Mouse (Mus musculus): ENCODE data around the gene Hmgcs1.
"Not testable (repeated sequence)": the region's sequence is repeated elsewhere in the genome, so short reads cannot be mapped to it uniquely, and the experiment has no call there.

Gene Hmgcs1

DNA sequence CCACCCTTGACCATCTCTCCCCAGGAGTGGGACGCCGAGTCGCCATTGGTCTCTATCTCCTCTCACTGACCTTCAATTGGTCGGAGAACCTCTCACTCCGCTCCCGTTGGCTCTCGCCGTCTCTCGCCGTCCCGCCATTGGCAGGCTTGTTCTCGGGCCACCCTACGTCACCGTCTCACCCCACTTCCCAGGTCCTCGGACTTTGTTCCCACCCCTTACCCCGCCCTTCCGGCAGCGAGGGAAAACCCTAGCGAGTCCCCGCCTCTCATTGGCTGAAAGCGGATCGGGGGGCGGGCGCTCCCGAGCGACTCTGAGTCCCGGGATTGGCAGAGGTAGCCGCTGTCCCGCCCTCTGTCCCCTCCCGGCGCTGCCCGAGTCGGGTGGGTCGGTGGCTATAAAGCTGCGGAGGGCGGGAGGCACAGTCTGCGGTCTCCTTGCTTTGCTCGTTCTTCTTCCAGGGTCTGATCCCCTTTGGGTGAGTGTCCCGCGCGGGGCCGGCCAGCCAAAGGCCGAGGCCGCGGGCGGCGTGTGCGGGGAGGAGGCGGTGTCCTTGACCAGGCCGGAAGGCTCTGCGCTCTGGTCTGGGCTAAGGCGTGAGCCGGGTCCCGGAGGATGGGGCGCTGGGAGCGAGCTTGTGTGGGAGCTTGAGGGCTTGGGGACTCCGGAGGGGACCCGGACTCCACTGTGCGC, at the start of gene Hmgcs1:
Gene Hmgcs1 (plus strand): TSS at position 341 of the 690 bp plus-strand sequence.
- peak; percentile 99 for DNase-seq (ENCODE audit: low spot score in 2 of 2)

DNA sequence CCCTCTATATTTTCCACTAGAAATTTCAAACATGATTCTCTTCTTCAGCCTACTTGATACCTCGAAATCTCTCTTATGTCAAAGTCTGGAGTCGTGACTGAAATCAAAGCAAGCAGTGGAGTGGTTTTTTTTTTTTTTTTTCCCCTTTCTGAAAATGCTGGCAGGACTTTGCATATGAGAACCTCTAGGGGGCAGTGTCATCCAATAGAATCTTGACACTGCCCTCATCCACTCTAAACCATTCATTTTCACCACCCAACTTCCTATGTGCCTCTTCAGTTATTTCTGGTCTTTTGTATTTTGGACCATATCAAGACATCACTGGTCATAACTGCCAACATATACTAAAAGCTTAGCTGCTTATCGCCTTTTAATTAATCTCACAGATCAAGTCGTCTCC, 49.7 kb upstream of the Hmgcs1 start:
- DNase-seq (ENCODE audit: low spot score in 2 of 2) = peak; percentile 6 to 25

DNA sequence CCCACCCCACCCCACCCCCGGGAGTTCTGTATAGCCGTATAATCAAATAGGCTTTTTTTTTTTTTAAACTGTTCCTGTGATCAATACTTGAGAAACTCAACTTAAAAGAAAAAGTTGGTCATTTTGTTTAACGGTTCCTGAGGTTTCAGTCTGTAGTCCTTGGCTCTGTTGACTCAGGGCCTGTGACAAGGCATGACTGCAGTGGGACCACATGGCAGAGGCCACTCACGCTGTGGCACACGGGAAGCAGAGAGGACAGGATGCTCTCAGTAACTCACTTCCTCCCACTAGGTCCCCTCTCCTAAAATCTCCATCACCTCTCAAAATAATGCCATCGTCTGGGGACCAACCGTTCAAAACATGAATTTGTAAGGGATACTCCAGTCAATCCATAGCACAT, 49.0 kb upstream of the Hmgcs1 start:
- DNase-seq (ENCODE audit: low spot score in 2 of 2) = no peak

DNA sequence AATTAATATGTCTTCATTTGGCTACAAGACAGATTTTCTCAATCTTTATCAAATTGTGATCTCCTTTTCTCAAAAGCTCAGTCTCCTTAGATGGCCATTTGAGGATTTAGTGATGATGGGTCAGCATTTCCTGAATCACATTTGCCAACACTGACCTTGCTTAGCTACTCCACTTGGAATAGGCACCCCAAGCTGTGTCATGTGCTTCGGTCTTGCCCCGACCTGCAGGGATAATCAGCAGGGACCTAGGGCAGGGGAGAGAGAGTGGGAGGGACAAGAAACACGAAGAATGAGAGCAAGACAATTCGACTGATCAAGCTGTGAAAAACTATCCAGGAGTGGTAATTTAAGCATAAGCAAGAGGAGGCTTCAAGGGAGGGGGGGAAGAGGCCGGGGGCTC, 45.4 kb upstream of the Hmgcs1 start:
- DNase-seq (ENCODE audit: low spot score in 2 of 2) = no peak

DNA sequence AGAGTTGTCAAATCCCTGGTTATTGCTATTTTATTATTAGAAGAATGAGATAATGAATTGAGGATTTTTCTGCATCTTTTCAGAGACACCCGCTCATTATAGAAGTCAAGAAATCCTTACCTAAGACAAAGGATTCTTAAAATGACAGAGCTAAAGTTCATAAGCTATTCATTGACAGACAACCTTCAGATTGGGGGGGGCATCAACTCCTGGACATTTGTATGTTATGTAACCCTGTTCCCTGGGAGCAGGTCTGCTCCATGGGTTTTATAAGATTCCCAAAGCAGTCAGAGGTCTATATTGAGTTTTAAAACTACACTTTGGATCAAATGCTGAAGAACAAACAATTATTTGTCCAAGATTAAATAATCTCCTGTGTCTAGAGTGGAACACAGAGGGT, 43.7 kb upstream of the Hmgcs1 start:
- no peak for DNase-seq (ENCODE audit: low spot score in 2 of 2)

DNA sequence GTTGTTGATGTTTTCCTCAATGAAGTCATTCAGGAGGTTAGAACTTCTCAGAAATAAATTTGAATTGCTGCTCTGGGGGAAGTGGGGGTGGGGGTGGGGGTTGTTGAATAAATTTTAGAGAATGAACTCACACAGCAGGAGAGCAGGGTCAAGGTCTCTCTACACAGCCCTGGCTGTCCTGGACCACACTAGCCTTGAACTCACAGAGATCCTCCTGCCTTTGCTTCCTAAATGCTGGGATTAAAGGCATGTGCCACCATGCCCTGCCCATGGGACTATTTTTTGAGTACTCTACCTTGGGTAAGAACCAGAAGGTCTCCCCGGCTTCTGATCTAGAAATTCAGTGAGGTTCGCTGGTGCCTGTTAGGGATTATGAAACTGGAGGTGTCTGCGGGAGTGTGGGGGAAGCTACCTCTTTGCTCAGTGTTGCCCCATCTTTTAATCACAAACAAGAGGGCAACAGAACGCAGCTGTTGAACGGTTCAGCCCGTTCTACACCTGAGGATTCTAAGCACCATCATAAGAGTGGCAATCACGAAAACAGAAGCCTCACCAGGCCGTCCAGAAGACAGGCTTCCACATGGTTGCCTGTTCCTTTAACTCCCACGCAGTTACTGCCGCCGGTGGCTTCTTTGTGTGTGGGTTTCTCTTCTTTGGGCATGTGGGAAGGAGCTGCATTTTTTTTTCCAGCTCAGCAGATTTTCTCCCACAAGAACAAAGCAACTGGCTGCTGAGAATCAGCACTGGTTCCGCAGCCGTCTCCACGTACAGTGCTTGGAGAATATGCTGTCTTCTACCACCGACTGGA, 41.1 kb upstream of the Hmgcs1 start:
- peak; percentile 68 to 69 for DNase-seq (ENCODE audit: low spot score in 2 of 2)

DNA sequence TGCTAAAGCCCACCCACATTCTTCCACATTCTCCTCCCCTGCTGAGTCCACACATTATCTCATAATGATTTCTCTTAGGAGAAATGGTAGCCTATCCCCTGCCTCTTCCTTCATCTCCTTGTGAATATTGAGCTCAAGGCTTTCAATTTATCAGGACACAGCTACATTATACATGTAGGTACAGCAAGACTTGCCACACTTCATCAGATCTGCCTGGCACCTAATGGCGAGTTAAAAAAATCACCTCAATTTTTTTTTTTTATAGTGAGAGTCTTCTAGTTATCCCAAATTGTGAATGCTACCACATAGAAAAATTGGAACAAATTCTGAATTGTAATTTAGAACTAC, 40.5 kb upstream of the Hmgcs1 start:
- DNase-seq (ENCODE audit: low spot score in 2 of 2) = no peak

DNA sequence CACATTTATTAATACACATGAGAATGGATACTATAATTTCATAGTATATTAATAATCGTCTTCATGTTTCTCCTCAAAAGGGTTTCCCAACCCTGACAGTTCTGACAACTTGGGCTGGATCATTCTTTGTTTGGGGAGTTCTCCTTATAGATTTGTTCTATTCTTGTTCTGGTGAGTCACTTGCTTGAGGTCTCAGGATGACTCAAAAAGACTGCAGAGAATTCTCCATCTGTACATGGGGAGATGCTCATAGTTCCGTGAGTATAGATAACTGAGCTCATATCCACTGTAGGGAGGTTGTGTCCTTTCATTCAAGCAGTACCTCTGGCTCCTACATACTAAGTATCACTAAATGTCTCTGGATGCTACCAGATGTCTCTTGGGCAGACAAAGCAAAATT, 35.4 kb upstream of the Hmgcs1 start:
- DNase-seq (ENCODE audit: low spot score in 2 of 2) = peak in 1 of 2 experiments; percentile 22

DNA sequence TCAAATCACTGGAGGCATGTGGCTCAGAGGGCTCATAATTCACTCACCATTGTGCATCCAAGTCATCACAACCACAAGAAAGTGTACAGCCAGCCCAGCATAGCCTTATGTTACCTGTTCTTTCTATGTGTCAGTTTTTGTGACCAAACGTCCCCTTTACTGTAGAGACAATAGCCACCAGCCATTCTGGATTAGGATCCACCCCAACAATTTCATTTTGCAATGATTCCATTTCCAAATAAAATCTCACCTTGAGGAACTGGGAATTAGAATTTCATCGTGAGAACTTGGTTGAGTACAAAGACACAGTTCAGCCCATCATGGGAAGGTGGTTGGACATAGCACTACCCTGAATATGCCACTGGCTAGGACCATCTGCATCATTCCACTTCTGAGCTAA, 33.9 kb upstream of the Hmgcs1 start:
- DNase-seq (ENCODE audit: low spot score in 2 of 2) = no peak

DNA sequence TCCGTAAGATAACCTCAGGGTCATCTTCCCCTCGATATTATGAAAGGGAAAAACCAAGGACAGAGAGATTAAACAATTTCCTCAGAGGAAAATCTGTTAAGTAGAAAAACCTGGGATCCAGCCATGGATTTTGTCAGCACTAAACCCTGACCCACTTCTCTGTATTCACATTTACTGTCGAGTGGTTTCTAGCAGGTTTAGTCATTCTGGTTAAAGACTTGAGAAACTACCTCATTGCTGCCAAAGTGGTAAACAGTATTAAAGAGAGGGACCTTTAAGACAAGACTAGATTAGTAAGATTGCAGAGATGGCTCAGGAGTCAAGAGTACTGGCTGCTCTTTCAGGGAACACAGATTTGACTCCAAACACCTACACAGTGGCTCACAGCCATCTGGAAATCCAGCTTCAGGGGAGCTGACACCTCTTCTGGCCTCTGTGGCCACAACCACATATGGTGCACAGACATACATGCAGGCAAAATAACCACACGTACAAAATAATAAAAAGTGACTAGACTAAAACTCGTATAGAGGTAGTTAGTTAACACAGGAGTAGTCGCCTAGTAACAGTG, 33.2 kb upstream of the Hmgcs1 start:
- DNase-seq (ENCODE audit: low spot score in 2 of 2) = no peak

DNA sequence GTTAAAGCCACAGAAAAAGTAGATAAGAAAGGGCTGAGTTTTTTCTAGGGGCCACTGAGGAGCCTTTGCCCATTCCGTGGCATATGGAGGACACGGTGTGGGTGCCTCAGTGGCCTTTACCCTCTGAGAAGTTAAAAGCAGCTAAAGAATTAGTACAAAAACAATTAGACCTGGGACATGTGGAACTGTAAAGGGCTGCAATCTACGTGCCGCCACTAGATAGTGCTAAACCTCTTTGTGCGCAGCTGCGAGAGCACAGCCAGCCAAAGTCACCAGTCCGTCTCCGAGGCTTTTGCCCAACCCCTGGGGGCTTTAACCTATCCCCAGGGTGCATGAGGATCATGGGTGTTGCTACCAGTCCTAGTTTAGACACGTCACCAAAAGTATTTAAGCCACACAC, 28.8 kb upstream of the Hmgcs1 start:
- DNase-seq (ENCODE audit: low spot score in 2 of 2) = peak; percentile 31 to 49

DNA sequence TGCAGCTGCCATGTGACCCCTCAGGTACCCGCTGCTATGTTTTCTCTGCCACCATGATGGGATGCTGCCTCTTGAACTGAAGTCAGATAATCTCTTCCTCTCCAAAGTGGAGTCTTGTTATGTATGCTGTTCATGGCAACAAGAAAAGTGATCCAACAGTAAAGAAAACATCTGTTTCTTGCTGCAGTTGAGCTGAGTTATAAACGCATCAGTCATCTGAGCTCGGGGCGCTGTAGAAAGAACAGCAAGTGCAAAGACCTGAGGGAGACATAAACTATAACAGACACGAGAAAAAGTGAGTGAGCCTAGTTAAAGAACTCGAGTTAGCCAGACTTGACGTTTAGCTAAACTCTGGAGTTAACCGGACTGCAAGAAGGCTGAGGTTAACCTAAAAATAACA, 11.4 kb upstream of the Hmgcs1 start:
- no peak for DNase-seq (ENCODE audit: low spot score in 2 of 2)

DNA sequence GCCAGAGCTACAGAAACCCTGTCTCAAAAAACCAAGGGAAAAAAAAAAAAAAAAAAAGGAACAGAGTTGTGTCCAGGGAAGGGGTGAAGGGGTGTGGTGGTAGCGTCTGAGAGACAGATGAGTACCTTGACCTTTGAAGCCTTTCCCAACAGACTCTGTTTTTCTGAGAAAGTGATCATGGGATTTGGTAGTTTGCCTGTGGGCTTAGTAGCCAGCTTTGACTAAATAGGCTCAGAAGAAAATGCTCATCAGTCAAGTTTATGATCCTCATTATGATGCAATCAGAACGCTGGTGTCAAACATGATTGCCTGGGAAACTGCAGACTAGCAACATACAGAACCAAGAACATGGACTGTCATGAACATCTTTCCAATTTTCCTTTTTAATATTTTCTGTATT, 10.5 kb upstream of the Hmgcs1 start:
- no peak for DNase-seq (ENCODE audit: low spot score in 2 of 2)

DNA sequence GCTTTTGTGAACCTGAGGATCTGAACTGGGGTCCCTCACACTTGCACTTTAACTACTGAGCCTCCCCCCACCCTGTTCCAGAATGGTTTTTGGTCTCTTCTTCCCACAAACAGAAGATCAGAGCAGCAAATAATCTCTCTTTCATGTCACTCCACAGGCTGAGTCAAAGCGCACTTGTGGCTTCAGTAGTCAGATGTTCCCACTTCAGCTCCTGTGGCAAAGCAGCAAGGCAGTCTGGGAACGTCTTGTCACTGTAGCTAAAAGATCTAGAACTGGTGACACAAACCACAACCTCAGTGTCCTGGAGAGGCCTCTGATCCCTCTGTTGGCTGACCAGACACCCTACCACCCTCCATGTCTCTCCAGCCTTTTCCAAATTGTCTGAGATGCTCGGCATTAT, 9.0 kb upstream of the Hmgcs1 start:
- DNase-seq (ENCODE audit: low spot score in 2 of 2) = no peak

DNA sequence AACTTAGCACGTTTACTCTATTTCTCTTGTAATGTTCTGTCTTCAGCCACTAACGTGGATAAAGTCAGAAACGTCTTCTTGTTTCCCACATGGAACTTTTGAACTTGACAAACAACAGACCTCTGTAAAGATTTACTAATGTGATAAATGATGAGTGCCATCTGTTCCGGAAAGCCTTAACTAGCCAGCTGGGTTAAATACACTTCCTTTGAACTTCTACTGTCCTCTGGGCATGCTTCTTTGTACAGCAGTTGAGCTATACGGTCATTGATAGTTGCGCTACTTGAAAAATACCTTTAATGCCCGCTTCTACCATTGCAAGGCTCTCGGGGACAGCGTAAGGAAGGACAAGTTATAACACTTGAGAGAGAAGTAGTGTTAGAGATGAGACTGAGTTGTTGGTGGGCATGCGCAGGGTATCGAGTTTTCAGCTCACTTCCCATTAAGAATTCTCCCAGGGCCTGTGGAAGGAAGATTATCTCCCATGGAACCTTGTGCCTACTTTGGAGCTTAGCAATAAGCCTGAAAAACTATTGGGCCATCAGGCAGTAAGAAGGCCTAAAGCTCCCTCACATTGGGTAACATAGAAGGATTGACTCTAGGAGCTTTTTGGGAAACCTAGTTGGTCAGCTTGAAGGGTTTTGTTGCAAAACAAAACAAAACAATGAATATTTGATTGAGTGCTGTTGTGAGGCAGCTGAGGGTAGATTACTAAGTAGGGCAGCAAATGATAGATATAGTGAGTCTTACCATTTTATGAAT, 5.6 kb upstream of the Hmgcs1 start:
- no peak for DNase-seq (ENCODE audit: low spot score in 2 of 2)

DNA sequence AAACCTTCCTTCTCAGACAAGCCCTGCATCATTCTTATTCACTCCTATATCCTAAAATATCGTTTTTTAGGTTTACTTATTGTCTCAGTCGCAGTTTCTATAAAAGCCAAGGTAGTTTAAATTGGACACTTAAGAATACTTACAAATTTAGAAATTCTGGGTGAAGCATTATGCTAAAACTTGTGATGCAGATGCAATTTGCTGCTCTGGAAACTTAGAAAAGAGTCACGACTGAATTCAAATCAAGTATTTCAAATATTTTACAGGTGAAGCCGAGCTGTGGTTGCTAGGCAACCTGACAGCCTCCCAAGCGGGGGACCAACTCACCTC, 505 bp upstream of the Hmgcs1 start:
- DNase-seq (ENCODE audit: low spot score in 2 of 2) = no peak

DNA sequence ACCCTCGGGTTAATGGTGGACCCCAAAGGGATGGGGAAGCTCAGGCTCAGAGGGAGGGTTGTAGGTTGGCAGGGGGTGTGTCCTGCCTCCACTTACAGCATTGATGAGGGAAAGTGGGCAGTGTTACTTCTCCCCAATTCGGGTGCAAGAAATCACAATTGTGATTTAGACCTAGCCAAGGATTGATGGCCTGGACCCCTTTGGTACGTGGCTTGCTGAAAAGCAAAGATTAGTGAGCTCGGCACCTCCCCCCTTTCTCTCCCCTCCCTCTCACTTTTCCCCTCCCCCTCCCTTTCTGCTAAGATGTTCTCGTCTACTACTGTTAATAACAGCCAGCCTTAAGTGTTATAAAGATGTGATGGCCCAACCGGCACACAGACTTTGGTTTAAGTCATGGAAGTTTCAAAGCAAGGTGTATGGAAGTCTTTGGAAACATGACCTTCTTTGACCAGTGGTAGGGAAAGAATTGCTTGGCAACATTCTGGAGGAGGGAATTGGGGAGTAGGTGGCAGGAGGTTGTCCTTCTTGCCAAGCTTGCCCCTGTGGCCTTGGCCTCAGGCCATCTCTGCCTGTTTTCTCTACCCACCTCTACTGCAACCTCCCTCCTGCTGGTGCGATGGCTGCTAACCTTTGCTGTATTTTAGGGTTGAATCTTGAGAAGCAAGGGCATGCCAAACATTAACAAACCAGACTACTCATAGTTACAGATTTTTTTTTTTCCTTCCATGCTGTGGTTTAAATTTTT, 869 bp downstream of the Hmgcs1 start:
- DNase-seq (ENCODE audit: low spot score in 2 of 2) = no peak

DNA sequence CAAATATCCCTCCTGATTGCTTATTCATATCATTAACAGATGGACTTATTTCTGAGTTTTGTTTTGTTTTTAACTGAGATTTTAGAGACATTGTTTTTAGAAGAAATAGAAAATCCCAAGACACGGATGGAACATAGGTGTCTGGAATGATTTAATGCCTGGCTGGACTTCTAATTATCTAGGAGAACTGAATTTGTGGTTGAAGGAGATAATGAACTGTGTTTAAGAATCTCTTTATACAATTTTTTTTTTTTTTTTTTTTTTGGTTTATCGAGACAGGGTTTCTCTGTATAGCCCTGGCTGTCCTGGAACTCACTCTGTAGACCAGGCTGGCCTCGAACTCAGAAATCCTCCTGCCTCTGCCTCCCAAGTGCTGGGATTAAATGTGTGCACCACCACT, 1.8 kb downstream of the Hmgcs1 start:
- DNase-seq (ENCODE audit: low spot score in 2 of 2) = not testable (repeated sequence)

DNA sequence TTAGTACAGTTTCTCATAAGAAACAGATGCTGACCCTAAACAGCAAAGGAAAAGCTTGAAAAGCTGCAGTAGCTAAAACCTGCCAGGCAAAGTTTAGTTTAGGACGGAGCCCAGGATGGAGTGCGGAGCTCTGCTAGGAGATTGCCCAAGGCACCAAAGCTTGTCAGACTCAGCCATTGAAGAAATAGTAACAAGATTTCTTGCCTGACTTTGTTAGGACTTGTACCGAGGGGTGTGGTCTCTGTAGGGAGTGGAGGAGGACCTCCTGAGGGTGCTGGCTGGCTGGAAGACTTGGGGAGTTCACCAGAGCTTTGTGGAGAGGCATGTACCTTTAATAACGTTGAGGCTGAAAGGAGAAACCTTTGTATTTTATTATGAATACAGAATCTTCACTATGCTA, 5.5 kb downstream of the Hmgcs1 start:
- DNase-seq (ENCODE audit: low spot score in 2 of 2) = no peak

DNA sequence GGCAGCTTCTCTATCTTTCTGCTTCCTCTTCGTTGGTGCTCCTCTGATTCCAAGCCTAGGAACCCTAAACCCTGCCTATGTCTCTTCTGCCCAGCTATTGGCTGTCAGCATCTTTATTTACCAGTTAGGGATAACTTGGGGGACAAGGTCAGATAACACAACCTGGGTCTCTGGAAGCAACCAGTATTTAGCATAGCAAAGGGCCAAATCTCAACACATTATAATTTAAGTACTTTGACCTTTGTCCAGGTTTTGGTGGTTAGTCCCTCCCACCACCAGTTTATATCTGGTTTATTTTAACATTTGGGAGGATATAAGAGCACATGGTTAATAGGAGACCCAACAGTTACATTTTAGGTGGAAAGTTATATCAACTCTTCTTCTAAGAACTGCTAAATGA, 6.3 kb downstream of the Hmgcs1 start:
- DNase-seq (ENCODE audit: low spot score in 2 of 2) = no peak

DNA sequence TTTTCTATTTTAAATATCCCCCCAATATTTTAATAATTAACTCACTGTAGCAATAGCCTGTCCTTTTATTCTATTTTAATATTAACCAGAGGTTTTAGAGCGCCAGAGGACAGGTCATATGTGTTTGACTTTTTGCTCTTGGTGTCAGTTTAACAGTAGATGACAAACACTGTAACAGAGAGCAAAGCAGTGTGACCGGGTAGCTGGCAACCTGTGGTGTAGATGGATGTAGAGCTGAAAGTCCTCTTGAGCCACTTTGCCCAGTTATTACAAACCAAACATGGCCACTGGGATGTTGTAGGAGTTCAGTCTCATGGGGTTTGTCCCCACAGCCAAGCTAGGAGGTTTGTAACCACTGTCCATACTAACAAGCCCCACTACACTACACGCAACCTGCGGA, 8.3 kb downstream of the Hmgcs1 start:
- no peak for DNase-seq (ENCODE audit: low spot score in 2 of 2)

DNA sequence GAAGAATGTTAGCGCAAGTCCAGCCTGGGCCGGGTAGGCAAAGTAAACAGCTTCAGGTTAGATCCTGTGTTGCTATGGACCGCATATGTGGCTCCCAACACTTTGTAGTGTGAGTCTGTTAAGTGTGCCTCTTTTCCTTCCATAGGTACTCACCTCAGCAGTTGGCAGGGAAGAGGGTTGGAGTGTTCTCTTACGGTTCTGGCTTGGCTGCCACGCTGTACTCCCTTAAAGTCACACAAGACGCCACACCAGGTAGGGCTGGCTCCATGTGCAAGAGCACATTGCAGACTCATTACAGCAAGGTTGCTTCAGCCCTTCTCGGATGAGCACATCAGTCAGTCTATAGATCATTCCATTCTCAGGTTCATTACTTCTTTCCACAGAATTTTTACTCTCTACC, 14.1 kb downstream of the Hmgcs1 start:
- no peak for DNase-seq (ENCODE audit: low spot score in 2 of 2)
